Mouse (Mus musculus) E14TG2a.4 (cell line): ENCODE data around the gene Comt.

Experiments used
- H3K27me3 ChIP-seq: 2 replicates; pipeline ENCODE4 v1.6.1; 2014; ENCODE audit warnings: low read length, control low read depth; ENCODE audit not compliant: insufficient read depth
- H3K36me3 ChIP-seq: 2 replicates; pipeline ENCODE4 v1.6.1; 2014; ENCODE audit warnings: low read length, control low read depth; ENCODE audit not compliant: insufficient read depth
- H3K4me1 ChIP-seq: replicated peaks from 2 replicates; pipeline ENCODE4 v1.6.1; 2014; ENCODE audit warnings: low read depth, low read length, control low read depth
- H3K4me3 ChIP-seq: replicated peaks from 2 replicates; pipeline ENCODE4 v1.5.1; 2014; ENCODE audit warnings: mild to moderate bottlenecking, low read length
- H3K9me3 ChIP-seq: 2 replicates; pipeline ENCODE4 v1.6.1; 2014; ENCODE audit warnings: low read length, control low read depth
- CTCF ChIP-seq: conservative IDR thresholded peaks from 2 replicates; pipeline ENCODE4 v1.5.1; 2014; ENCODE audit warnings: low read length
- NANOG ChIP-seq: IDR thresholded peaks from 2 replicates; pipeline ENCODE4 v1.6.1; 2014; ENCODE audit warnings: borderline replicate concordance, low read length, mixed read lengths
- POU5F1 ChIP-seq: IDR thresholded peaks from 2 replicates; pipeline ENCODE4 v1.6.1; 2014; ENCODE audit warnings: low read length, borderline replicate concordance

The Comt gene

GRCm38 (mm10) chr16:18400472-18401216 lies 26.0 kb downstream of the Comt start:
- Histone ChIP-seq H3K36me3 (peaks cover 96% of the 10 kb centered on the region), H3K27me3 (no peaks in the 10 kb centered on the region), H3K9me3 (no peaks in the 10 kb centered on the region), H3K4me3 (peak overlapping the region; percentile 14; the same call in 1 of the 2 replicates), H3K4me1 (peaks cover 75% of the 10 kb centered on the region)
- TF ChIP-seq POU5F1 (no peak), CTCF (no peak), NANOG (no peak)

- no peaks in the 10 kb centered on the region for H3K27me3 ChIP-seq
- H3K4me3 ChIP-seq, result peak overlapping the region; percentile 20; the same call in 1 of the 2 replicates
- peaks cover 74% of the 10 kb centered on the region for H3K4me1 ChIP-seq
- peaks cover 89% of the 10 kb centered on the region for H3K36me3 ChIP-seq
- TF ChIP-seq POU5F1, result no peak
- no peak for TF ChIP-seq NANOG
- TF ChIP-seq CTCF, result no peak
- H3K9me3 ChIP-seq, result no peaks in the 10 kb centered on the region
Observed at GRCm38 (mm10) chr16:18400028-18400427, 26.6 kb downstream of the Comt start.

GRCm38 (mm10) chr16:18396791-18397621 lies 29.6 kb downstream of the Comt start:
- TF ChIP-seq NANOG (no peak), CTCF (no peak), POU5F1 (no peak)
- peaks cover 59% of the 10 kb centered on the region for H3K36me3 ChIP-seq
- H3K4me1 ChIP-seq, result peaks cover 82% of the 10 kb centered on the region
- H3K27me3 ChIP-seq, result no peaks in the 10 kb centered on the region
- H3K4me3 ChIP-seq, result no peak overlapping the region
- H3K9me3 ChIP-seq, result no peaks in the 10 kb centered on the region

DNA sequence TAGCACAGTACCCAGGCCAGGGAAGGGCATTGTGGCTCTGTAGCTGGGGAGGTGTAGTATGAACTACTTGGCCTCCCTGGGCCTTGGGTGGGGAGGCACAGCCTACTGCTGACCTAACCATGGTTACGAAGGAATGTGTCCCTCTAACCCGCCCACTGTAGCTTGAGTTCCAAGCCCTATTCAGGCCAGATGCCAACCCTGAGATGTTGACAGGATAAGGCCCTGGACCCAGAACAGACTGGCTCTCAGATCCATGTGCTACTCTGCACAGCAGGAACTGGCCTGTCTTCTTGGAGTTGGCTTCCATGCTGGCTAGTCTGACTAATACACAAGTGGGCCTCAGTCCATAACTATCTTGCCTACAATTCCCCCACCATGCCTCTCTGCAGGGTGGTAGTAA lies 30.5 kb downstream of the Comt start:
- no peak for TF ChIP-seq CTCF
- no peak for TF ChIP-seq NANOG
- no peak for TF ChIP-seq POU5F1
- H3K4me1 ChIP-seq, result peaks cover 85% of the 10 kb centered on the region
- H3K27me3 ChIP-seq, result no peaks in the 10 kb centered on the region
- H3K36me3 ChIP-seq, result peaks cover 51% of the 10 kb centered on the region
- H3K4me3 ChIP-seq, result peak overlapping the region; percentile 17; the same call in 1 of the 2 replicates
- H3K9me3 ChIP-seq, result no peaks in the 10 kb centered on the region

DNA sequence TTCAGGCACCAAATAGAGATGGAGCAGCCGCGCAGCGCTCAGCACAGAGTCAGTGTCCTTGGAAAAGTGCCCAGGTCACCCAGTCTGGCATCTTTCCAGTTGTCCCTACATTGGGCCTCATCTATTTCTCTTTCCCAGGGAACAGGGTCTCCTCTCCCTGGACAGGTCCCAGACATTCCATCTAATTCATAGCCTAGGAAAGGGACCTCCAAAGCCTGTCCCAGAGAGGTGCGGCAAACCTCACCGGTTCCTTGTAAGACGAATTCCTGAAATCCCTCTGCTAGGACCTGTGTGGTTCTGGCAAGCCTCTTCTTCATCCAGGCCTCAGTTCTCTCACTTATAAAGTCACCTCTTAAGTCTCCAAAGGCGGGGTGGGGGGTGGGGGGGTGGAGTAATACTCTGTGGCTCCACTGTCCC lies 31.0 kb downstream of the Comt start:
- peaks cover 45% of the 10 kb centered on the region for H3K36me3 ChIP-seq
- TF ChIP-seq CTCF (no peak), POU5F1 (no peak), NANOG (no peak)
- H3K9me3 ChIP-seq, result no peaks in the 10 kb centered on the region
- no peaks in the 10 kb centered on the region for H3K27me3 ChIP-seq
- peaks cover 85% of the 10 kb centered on the region for H3K4me1 ChIP-seq
- peak overlapping the region; percentile 17; the same call in 1 of the 2 replicates for H3K4me3 ChIP-seq

- H3K4me3 ChIP-seq, result peak overlapping the region; percentile 43
- TF ChIP-seq NANOG, result no peak
- no peaks in the 10 kb centered on the region; the same call in 1 of the 2 replicates for H3K27me3 ChIP-seq
- peaks cover 85% of the 10 kb centered on the region for H3K4me1 ChIP-seq
- peaks cover 40% of the 10 kb centered on the region for H3K36me3 ChIP-seq
- H3K9me3 ChIP-seq, result no peaks in the 10 kb centered on the region
Observed at GRCm38 (mm10) chr16:18394777-18395619, 31.7 kb downstream of the Comt start.

DNA sequence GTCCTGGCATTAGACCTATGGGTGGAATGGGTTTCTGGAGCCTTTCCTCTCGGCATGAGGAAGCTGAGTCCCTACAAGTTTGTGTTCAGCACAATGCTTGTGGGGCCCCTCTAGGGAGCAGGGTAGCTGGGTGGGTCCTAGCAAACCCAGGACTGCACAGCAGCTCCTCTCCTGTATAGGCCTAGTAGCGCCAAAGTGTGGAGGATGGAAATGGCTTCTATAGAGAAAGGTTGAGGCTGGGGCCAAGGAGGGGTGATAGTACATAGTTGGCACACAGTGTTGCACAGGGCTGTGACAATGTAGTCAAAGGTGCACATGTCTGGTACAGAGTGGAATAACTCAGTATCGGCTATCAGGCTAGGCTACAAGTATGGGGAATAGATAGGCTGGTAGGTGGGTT lies 32.6 kb downstream of the Comt start:
- H3K27me3 ChIP-seq, result no peaks in the 10 kb centered on the region; the same call in 1 of the 2 replicates
- no peaks in the 10 kb centered on the region for H3K9me3 ChIP-seq
- H3K4me3 ChIP-seq, result peak overlapping the region; percentile 90
- TF ChIP-seq POU5F1, result no peak
- no peak for TF ChIP-seq NANOG
- TF ChIP-seq CTCF, result no peak
- peaks cover 86% of the 10 kb centered on the region for H3K4me1 ChIP-seq
- peaks cover 30% of the 10 kb centered on the region for H3K36me3 ChIP-seq

- peaks cover 90% of the 10 kb centered on the region for H3K4me1 ChIP-seq
- H3K4me3 ChIP-seq, result peak overlapping the region; percentile 90
- TF ChIP-seq POU5F1 (no peak), NANOG (no peak), CTCF (no peak)
- peaks cover 26% of the 10 kb centered on the region for H3K36me3 ChIP-seq
- no peaks in the 10 kb centered on the region; the same call in 1 of the 2 replicates for H3K27me3 ChIP-seq
- no peaks in the 10 kb centered on the region for H3K9me3 ChIP-seq
Observed at GRCm38 (mm10) chr16:18393595-18393994, 33.1 kb downstream of the Comt start.
